Mouse (Mus musculus): ENCODE results near the gene Birc7.

Gene Birc7

GRCm38 (mm10) chr2:180981133-180981532 is 52.3 kb downstream of the Birc7 start:
- no peak for DNase-seq

Measured in retina, postnatal 1 day (tissue).